Mouse (Mus musculus) yolk sac, embryonic 10.5 days (tissue): ENCODE data around the gene Arid3a.
"Not testable (repeated sequence)": the region's sequence is repeated elsewhere in the genome, so short reads cannot be mapped to it uniquely, and the experiment has no call there.

ENCODE experiments used
- DNase-seq: peaks from one replicate; pipeline ENCODE4 v3.0.0-alpha.2; 2017; ENCODE audit warnings: low spot score

Gene Arid3a

DNA sequence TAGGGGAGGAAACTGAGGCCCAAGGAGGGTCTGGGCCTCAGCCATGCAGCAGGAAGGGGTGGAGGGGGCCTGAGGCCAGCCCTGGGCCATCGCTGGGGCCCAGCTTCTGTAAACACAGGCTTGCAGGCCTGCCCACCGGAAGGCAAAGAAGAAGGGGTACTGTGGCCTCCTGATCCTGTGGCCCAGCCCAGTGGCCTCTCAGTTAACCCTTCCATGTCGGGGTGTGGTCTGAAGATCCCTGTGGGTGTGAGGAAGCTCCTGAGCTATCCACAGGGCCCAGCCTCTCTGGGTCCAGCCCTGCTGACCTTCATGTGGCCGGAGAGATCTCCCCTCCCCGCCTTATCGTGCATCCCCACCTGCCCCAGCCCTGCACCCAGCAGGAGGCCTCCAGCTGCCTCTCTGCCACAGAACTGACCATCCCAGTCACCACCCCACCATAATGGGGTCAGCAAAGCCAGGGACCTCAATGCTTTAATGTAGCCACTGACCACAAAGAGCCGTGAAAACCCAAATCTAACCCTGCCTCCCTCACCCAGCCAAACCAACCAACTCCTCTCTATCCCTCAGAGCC is 20.0 kb downstream of the Arid3a start:
- DNase-seq: peak; percentile 84

- no peak for DNase-seq
These were observed 20.7 kb downstream of the Arid3a start for GRCm38 (mm10) chr10:79947502-79947901.

DNA sequence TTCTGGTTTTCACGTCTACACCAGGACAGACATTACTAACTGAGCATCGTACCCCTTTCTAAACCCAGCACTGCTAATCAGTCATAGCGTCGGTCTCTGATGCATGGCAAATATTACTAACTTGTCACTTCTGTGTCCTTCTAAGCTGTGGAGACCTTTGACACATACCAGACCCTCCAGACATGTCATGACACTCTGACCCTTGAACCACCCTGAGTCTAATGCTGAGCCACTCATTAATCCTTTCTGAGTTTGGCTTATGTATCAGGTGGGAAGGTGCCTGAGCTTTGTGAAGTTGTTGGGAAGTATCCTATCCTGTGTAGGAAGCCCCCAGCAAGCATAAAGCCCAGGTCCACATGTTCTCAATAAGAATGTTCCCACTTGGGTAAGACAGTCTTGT is 23.0 kb downstream of the Arid3a start:
- DNase-seq: peak; percentile 79

- DNase-seq: no peak
These were observed 23.8 kb downstream of the Arid3a start for GRCm38 (mm10) chr10:79950661-79951060.

DNA sequence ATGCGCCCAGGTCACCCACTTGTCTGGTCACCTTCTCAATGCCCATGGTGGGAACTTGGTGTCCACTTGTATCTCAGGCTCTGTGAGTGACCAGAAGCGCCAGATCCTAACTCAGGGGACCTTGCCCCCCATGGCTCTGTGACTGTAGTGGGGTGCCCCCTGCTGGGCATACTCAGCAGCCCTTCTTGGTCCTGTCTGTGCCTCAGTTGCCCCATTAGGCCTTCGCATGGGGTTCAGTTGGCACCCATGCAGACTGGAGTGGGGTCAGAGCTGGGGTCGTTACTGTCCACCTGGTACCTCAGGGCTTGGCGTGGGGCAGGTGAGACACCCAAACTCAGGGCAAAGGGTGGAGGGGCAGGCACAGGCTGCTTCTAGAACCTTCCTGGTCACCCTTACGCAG is 27.1 kb downstream of the Arid3a start:
- DNase-seq: no peak

GRCm38 (mm10) chr10:79955691-79956090 is 28.8 kb downstream of the Arid3a start:
- no peak for DNase-seq

DNA sequence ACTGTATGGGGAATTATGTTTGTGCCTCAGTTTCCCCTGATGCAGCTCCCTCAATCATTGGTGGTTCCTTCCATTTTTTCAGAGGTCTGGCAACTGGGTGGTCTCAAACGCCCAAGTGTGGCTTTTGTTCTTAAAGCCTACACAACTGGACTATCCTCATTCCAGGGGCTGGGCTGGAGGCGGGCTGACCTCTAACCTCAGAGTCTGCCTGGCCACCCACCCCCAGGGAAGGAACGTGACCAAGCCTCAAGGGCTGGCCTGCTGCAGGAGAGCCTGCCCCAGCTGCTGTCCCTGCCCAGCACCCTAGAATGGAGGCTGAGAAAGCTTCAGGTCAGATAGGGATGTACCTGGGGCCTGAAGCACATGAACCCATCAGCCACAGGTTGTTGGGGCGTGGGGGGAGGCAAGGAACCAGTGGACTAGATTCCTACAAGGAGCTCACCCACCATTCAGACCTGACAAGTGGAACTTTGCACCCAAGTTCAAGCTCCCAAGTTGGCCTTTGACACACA is 29.9 kb downstream of the Arid3a start:
- DNase-seq: peak; percentile 79

GRCm38 (mm10) chr10:79958140-79958816 is 31.4 kb downstream of the Arid3a start:
- peak; percentile 90 for DNase-seq

DNA sequence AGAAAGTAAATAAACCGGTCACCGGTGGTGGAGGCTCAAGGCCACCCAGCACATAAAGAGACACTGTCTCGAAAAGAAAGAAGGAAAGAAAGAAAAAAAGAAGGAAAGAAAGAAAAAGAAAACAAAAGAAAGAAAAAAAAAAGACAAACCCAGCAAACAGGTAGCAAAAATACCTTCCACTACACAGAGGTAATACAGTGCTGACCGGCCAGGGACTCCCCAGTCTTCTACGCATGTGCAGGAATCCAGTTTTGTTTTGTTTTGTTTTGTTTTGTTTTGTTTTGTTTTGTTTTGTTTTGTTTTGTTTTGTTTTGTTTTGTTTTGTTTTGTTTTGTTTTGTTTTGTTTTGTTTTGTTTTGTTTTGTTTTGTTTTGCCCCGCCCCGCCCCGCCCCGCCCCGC is 32.6 kb downstream of the Arid3a start:
- not testable (repeated sequence) for DNase-seq

DNA sequence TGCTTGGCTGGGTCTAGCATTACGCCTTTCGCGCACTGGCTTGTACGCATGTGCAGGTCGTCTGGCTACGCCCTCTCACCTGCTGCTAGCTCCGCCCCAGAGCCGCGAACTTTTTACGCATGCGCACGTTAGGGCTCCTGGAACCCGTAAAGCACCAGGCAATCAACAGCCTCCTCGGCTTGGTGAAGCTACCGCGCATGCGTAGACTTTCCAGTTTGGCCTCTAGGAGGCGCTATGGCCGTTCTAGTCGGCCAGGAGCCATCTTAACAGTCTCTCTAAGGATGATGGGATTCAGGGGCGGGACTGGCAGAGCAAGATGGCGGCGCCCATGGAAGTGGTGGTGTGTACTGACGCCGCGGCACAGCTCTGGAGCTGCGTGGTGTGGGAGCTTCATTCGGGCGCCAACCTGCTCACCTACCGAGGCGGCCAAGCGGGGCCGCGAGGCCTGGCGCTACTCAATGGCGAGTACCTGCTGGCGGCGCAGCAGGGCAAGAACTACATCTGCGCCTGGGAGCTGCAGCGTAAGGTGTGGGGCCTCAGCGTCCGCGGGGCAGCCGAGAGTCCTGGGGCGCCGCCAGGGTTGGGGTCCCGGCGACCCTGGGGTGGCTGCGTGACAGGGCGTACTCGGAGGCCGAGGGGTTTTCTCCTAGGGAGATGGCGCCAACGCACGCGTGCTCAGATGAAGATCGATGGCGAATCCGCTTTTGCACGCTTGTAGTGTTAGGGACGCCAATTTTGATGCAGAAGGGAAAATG is 33.2 kb downstream of the Arid3a start, which contains the start of gene Wdr18:
TSS of gene Wdr18 (plus strand) at position 306 of the 755 bp plus-strand sequence.
- DNase-seq: peak; percentile 100

DNA sequence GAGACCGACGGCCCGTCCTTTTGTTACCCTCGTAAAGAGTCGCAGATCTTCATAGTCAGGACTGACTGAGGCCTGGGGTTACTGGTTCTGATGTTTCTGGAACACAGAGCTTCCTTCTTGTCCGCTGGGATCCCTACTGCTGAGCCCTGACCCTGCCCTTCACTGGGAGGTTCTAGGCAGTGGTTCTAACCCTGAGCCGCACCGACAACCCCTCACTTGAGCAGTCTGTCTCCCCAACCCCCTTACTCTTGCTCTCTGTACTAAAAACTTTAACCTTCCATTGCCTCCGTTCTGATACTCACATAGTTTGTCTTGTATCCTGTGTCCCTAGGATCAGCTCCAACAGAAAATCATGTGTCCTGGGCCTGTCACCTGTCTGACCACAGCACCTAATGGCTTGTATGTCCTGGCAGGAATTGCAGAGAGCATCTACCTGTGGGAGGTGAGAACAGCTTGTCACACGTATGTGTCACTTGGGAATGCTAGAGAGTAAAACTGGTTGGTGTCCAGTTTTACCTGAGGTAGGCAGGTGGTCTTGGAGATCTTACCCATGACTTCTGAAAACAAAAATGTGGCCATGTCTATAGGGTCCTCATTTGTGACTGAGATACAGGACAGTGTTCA is 33.9 kb downstream of the Arid3a start:
- no peak for DNase-seq

DNA sequence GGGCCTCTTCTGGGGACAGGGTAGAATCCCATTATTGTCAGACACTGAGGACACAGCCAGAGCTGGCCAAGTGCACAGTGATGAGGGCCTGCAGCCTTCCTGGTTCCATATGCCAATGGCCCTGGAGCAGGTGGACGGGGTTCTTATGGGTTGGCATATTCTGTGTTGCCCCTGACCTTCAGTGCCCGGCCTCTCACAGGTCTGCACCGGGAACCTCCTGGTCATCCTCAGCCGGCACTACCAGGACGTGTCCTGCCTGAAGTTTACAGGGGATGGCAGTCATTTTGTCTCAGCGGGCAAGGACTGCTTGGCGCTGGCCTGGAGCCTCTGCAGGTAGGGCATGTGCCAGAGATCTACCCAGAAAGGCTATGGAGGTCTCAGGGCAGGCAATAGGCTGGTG is 37.9 kb downstream of the Arid3a start:
- no peak for DNase-seq

- no peak for DNase-seq
These were observed 38.5 kb downstream of the Arid3a start for GRCm38 (mm10) chr10:79965325-79965724.

DNA sequence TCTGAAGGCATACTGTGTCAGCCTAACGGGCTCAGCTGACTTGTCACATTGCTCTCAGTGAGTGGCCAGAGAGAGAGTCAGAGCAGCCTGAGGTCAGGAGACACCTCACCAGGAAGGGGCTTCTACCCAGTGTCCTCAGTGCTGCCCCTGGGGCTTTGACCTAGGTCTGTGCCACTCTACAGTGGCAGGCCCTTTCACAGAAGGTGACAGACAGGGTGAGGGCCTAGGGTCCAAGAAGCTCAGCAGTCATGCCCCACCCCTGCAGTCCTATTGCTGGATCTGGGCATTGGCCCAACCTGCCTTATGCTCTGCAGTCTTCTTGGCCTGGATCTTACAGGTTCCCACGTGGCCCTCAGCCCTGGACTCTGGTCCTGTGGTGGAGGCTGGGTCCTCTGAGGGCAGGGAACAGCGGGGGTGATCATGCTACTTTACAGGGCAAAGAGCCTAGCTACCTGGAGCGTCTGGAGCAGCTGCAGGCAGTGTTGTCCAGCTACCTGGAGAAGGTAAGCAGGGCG is 40.1 kb downstream of the Arid3a start:
- no peak for DNase-seq

DNA sequence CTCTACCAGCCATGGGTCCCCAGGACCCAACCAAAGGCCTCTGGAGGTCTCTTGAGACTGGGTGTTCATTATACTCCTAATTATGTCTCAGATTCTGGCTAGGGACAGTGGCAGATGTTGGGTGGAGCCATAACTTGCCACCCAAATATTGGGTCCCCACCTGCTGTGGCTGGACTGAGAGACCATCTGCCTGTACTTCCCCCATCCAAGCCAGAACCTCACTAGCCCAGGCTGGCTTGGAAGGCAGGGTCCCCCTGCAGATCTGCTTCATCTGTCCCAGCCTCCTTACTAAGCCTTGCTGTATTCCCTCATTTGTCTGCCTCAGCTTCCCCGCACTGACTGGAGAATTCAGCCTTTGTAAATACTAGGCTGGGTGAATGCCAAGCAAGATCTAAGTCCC is 41.3 kb downstream of the Arid3a start:
- no peak for DNase-seq

DNA sequence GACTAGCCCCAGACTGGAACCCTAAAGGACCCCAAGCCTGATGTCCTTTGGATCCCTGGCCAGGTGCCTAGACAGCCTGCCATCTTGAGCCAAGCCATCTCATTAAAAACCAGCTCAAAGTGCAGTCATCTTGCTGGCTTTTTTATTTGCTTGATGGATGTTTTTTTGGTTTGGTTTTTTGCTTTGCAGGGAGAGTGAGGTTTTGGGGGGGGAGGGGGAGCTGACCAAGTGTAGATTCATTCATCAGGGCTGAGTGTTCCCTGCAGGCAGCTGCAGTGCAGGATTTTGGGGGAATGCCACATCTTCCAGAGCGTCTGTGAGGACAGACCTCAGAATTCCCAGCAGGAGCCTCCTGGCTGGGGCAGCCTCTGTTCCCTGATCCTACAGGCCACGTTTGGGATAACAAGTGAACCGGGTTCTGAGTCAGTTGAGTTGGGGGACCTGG is 42.3 kb downstream of the Arid3a start:
- DNase-seq: no peak

- no peak for DNase-seq
These were observed 43.8 kb downstream of the Arid3a start, which contains the start of gene Grin3b for GRCm38 (mm10) chr10:79970415-79971182. Gene Grin3b (plus strand): TSS chr10:79970715.

- DNase-seq: no peak
These were observed 44.3 kb downstream of the Arid3a start for GRCm38 (mm10) chr10:79971183-79971497.

GRCm38 (mm10) chr10:79972831-79973230 is 46.0 kb downstream of the Arid3a start:
- no peak for DNase-seq

GRCm38 (mm10) chr10:79974087-79974486 is 47.2 kb downstream of the Arid3a start:
- no peak for DNase-seq

DNA sequence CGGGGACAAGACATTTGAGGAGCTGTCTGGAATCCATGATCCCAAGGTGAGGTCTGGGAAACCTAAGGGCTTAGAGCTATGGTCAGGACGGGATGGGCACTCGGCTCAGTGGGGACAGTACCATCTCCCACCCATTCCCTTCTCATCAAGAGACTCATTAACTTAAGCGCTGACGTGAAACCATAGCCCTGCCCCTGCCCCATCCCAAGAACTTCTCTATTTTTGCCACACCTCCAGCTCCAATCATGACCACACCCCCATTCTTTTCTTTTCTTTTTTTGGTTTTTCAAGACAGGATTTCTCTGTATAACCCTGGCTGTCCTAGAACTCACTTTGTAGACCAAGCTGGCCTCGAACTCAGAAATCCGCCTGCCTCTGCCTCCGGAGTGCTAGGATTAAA is 47.8 kb downstream of the Arid3a start:
- DNase-seq: no peak
